Mouse (Mus musculus) right cerebral cortex, postnatal 4 days (tissue): Measurements from ENCODE around the gene Resp18.
"Not testable (repeated sequence)": the region's sequence is repeated elsewhere in the genome, so short reads cannot be mapped to it uniquely, and the experiment has no call there.

Source experiments
- DNase-seq: peaks from one replicate; pipeline ENCODE4 v3.0.0-alpha.2; 2022

The Resp18 gene

GRCm38 (mm10) chr1:75232489-75232888, 45.7 kb downstream of the Resp18 start:
- not testable (repeated sequence) for DNase-seq

GRCm38 (mm10) chr1:75231664-75232152, 46.5 kb downstream of the Resp18 start, which contains the start of gene A630095N17Rik:
TSS of gene A630095N17Rik (minus strand) at chr1:75232102.
- DNase-seq, result no peak

- no peak for DNase-seq
Measured at GRCm38 (mm10) chr1:75231224-75231623, 47.0 kb downstream of the Resp18 start.

- no peak for DNase-seq
Measured at GRCm38 (mm10) chr1:75230335-75230994, 47.8 kb downstream of the Resp18 start.

- DNase-seq, result no peak
Measured at GRCm38 (mm10) chr1:75229158-75229557, 49.1 kb downstream of the Resp18 start.

GRCm38 (mm10) chr1:75227653-75228052, 50.6 kb downstream of the Resp18 start:
- DNase-seq, result no peak

- no peak for DNase-seq
Measured at GRCm38 (mm10) chr1:75226138-75226537, 52.1 kb downstream of the Resp18 start.

GRCm38 (mm10) chr1:75225473-75225872, 52.7 kb downstream of the Resp18 start:
- no peak for DNase-seq

GRCm38 (mm10) chr1:75223532-75223931, 54.7 kb downstream of the Resp18 start:
- DNase-seq, result no peak

- DNase-seq, result no peak
Measured at GRCm38 (mm10) chr1:75222926-75223325, 55.3 kb downstream of the Resp18 start.
